Mouse (Mus musculus) cortical plate, adult 2 months (tissue): ENCODE measurements around the gene Muc13.

Experiments used
- CTCF ChIP-seq: fragments of 200-500 bp; IDR thresholded peaks from 2 replicates; pipeline ENCODE4 v1.5.1; 2011; ENCODE audit warnings: mild to moderate bottlenecking, control low read depth, low read length; ENCODE audit not compliant: insufficient read depth; ENCODE audit errors: extremely low read depth
- POLR2A ChIP-seq: fragments of 200-500 bp; IDR thresholded peaks from 2 replicates; pipeline ENCODE4 v1.6.1; 2011; ENCODE audit warnings: mild to moderate bottlenecking, low read length, control low read depth; ENCODE audit not compliant: insufficient read depth; ENCODE audit errors: extremely low read depth

- no peak for TF ChIP-seq POLR2A
- no peak for TF ChIP-seq CTCF
Observed at GRCm38 (mm10) chr16:33747994-33748393, 45.8 kb upstream of the Muc13 start.
